Mouse (Mus musculus) myocyte (in vitro differentiated cells): ENCODE results near the gene Smyd1. TPM values are rescaled to one million over a fixed set of nuclear protein-coding genes. Genes with fewer than 3 reads are reported as not detected.

ENCODE experiments used
- H3K27me3 ChIP-seq: one replicate; pipeline ENCODE4 v1.6.1; 2011; ENCODE audit not compliant: control insufficient read depth, insufficient read depth, insufficient read length
- H3K36me3 ChIP-seq: one replicate; pipeline ENCODE4 v1.6.1; 2011; ENCODE audit not compliant: control insufficient read depth, insufficient read depth
- H3K4me2 ChIP-seq: one replicate; pipeline ENCODE4 v1.6.1; 2011; ENCODE audit warnings: low read depth, control low read depth
- H3K4me3 ChIP-seq: one replicate; pipeline ENCODE4 v1.5.1; 2011; ENCODE audit warnings: mild to moderate bottlenecking, control low read depth, moderate library complexity
- H3K79me2 ChIP-seq: one replicate; pipeline ENCODE4 v1.6.1; 2011; ENCODE audit not compliant: control insufficient read depth, insufficient read depth
- H3ac ChIP-seq: one replicate; pipeline ENCODE4 v1.6.1; 2011; ENCODE audit not compliant: control insufficient read depth, insufficient read length
- CEBPB ChIP-seq: IDR thresholded peaks from 2 replicates; pipeline ENCODE4 v1.6.1; 2011; ENCODE audit warnings: mild to moderate bottlenecking, moderate library complexity; ENCODE audit not compliant: poor library complexity, insufficient read depth, severe bottlenecking
- E2F4 ChIP-seq: IDR thresholded peaks from one replicate; pipeline ENCODE4 v1.6.1; 2011; ENCODE audit warnings: mild to moderate bottlenecking, control low read depth, moderate library complexity; ENCODE audit not compliant: insufficient read depth
- MAX ChIP-seq: IDR thresholded peaks from one replicate; pipeline ENCODE4 v1.6.1; 2011; ENCODE audit warnings: low read depth, mild to moderate bottlenecking, control low read depth
- MYOD1 ChIP-seq, 3 experiments: IDR thresholded peaks; one replicate each; pipeline ENCODE4 v1.6.1; 2011; ENCODE audit warnings: control low read depth in 2 of 3, low read depth in 2 of 3, mild to moderate bottlenecking in 2 of 3, moderate library complexity in 1 of 3; ENCODE audit not compliant: insufficient read length in 2 of 3, control insufficient read depth in 1 of 3
- MYOG ChIP-seq, 3 experiments: IDR thresholded peaks; one replicate each; pipeline ENCODE4 v1.6.1; 2011; ENCODE audit warnings: control low read depth in 2 of 3, low read depth in 2 of 3, mild to moderate bottlenecking in 2 of 3; ENCODE audit not compliant: insufficient read length in 2 of 3, control insufficient read depth in 1 of 3, insufficient read depth in 1 of 3
- POLR2A ChIP-seq: IDR thresholded peaks from one replicate; pipeline ENCODE4 v1.6.1; 2011; ENCODE audit warnings: low read depth, mild to moderate bottlenecking, control low read depth, moderate library complexity; ENCODE audit not compliant: insufficient read length
- POLR2AphosphoS2 ChIP-seq: IDR thresholded peaks from one replicate; pipeline ENCODE4 v1.6.1; 2011; ENCODE audit warnings: low read depth, control low read depth; ENCODE audit not compliant: insufficient read length
- REST ChIP-seq: IDR thresholded peaks from one replicate; pipeline ENCODE4 v1.6.1; 2011; ENCODE audit warnings: mild to moderate bottlenecking, control low read depth, moderate library complexity; ENCODE audit not compliant: insufficient read depth, insufficient read length
- SRF ChIP-seq: IDR thresholded peaks from one replicate; pipeline ENCODE4 v1.6.1; 2011; ENCODE audit warnings: low read depth; ENCODE audit not compliant: control insufficient read depth, insufficient read length
- TCF12 ChIP-seq: IDR thresholded peaks from one replicate; pipeline ENCODE4 v1.6.1; 2011; ENCODE audit warnings: mild to moderate bottlenecking, control low read depth; ENCODE audit not compliant: poor library complexity, insufficient read depth, severe bottlenecking
- TCF3 ChIP-seq: IDR thresholded peaks from one replicate; pipeline ENCODE4 v1.6.1; 2011; ENCODE audit warnings: low read depth, control low read depth; ENCODE audit not compliant: insufficient read length
- USF1 ChIP-seq: IDR thresholded peaks from one replicate; pipeline ENCODE4 v1.6.1; 2011; ENCODE audit warnings: low read depth, mild to moderate bottlenecking, control low read depth, moderate library complexity
- polyA plus RNA-seq: library from polyadenylated mRNA; unstranded; fragments of >200 nt; fragmentation: generic; extraction: Trizol; gene quantifications from one replicate; pipeline ENCODE4 v1.2.1, GENCODE M21; 2012; ENCODE audit warnings: missing spikeins

The Smyd1 gene
- polyA plus RNA-seq, 1 experiment, result 141 TPM

- Histone ChIP-seq H3ac (no peak overlapping the region), H3K4me3 (no peak overlapping the region), H3K79me2 (no peaks in the 10 kb centered on the region), H3K36me3 (no peaks in the 10 kb centered on the region), H3K4me2 (no peak overlapping the region), H3K27me3 (peaks cover 23% of the 10 kb centered on the region)
- TF ChIP-seq POLR2AphosphoS2 (no peak), MYOG (IDR thresholded peaks at IDR 0.05; ENCODE audit: control insufficient read depth in 1 of 3, insufficient read depth in 1 of 3, insufficient read length in 2 of 3, low read depth in 2 of 3) (no peak), MYOD1 (IDR thresholded peaks at IDR 0.05; ENCODE audit: control insufficient read depth in 1 of 3, insufficient read length in 2 of 3, low read depth in 2 of 3) (no peak), CEBPB (no peak), TCF12 (no peak), USF1 (no peak)
These were observed 17.3 kb upstream of the Smyd1 start for GRCm38 (mm10) chr6:71339351-71339750.

GRCm38 (mm10) chr6:71338941-71339340 is 16.9 kb upstream of the Smyd1 start:
- TF ChIP-seq TCF12 (no peak), POLR2AphosphoS2 (no peak), MAX (no peak), TCF3 (no peak), POLR2A (no peak), E2F4 (no peak), SRF (no peak), MYOD1 (IDR thresholded peaks at IDR 0.05; ENCODE audit: control insufficient read depth in 1 of 3, insufficient read length in 2 of 3, low read depth in 2 of 3) (no peak), MYOG (IDR thresholded peaks at IDR 0.05; ENCODE audit: control insufficient read depth in 1 of 3, insufficient read depth in 1 of 3, insufficient read length in 2 of 3, low read depth in 2 of 3) (no peak), USF1 (no peak), REST (no peak), CEBPB (no peak)
- Histone ChIP-seq H3K4me3 (no peak overlapping the region), H3K79me2 (no peaks in the 10 kb centered on the region), H3K27me3 (peaks cover 27% of the 10 kb centered on the region), H3ac (no peak overlapping the region), H3K4me2 (no peak overlapping the region), H3K36me3 (no peaks in the 10 kb centered on the region)

GRCm38 (mm10) chr6:71337666-71338065 is 15.6 kb upstream of the Smyd1 start:
- no peak overlapping the region for H3K4me3 ChIP-seq
- H3K4me2 ChIP-seq, result no peak overlapping the region
- H3K79me2 ChIP-seq, result no peaks in the 10 kb centered on the region
- TF ChIP-seq POLR2AphosphoS2 (no peak), SRF (no peak), MYOG (IDR thresholded peaks at IDR 0.05; ENCODE audit: control insufficient read depth in 1 of 3, insufficient read depth in 1 of 3, insufficient read length in 2 of 3, low read depth in 2 of 3) (no peak), POLR2A (no peak), MYOD1 (IDR thresholded peaks at IDR 0.05; ENCODE audit: control insufficient read depth in 1 of 3, insufficient read length in 2 of 3, low read depth in 2 of 3) (no peak), E2F4 (no peak), CEBPB (no peak), TCF12 (no peak), USF1 (no peak), TCF3 (no peak), MAX (no peak), REST (no peak)
- H3K27me3 ChIP-seq, result peaks cover 31% of the 10 kb centered on the region
- H3K36me3 ChIP-seq, result no peaks in the 10 kb centered on the region
- no peak overlapping the region for H3ac ChIP-seq

- no peak overlapping the region for H3K4me2 ChIP-seq
- peaks cover 31% of the 10 kb centered on the region for H3K27me3 ChIP-seq
- H3K79me2 ChIP-seq, result no peaks in the 10 kb centered on the region
- H3K36me3 ChIP-seq, result no peaks in the 10 kb centered on the region
- H3K4me3 ChIP-seq, result no peak overlapping the region
- no peak for TF ChIP-seq MYOG (IDR thresholded peaks at IDR 0.05; ENCODE audit: control insufficient read depth in 1 of 3, insufficient read depth in 1 of 3, insufficient read length in 2 of 3, low read depth in 2 of 3)
- TF ChIP-seq MAX, result no peak
- no peak for TF ChIP-seq REST
- H3ac ChIP-seq, result no peak overlapping the region
These were observed 11.7 kb upstream of the Smyd1 start for GRCm38 (mm10) chr6:71333578-71334273.

GRCm38 (mm10) chr6:71333031-71333430 is 11.0 kb upstream of the Smyd1 start:
- H3K79me2 ChIP-seq, result no peaks in the 10 kb centered on the region
- H3K36me3 ChIP-seq, result no peaks in the 10 kb centered on the region
- H3K4me2 ChIP-seq, result no peak overlapping the region
- H3ac ChIP-seq, result no peak overlapping the region
- H3K4me3 ChIP-seq, result no peak overlapping the region
- TF ChIP-seq TCF3, result no peak
- TF ChIP-seq SRF, result no peak
- TF ChIP-seq POLR2A, result no peak
- TF ChIP-seq MYOD1 (IDR thresholded peaks at IDR 0.05; ENCODE audit: control insufficient read depth in 1 of 3, insufficient read length in 2 of 3, low read depth in 2 of 3), result no peak
- TF ChIP-seq POLR2AphosphoS2, result no peak
- TF ChIP-seq USF1, result no peak
- TF ChIP-seq MYOG (IDR thresholded peaks at IDR 0.05; ENCODE audit: control insufficient read depth in 1 of 3, insufficient read depth in 1 of 3, insufficient read length in 2 of 3, low read depth in 2 of 3), result no peak
- no peak for TF ChIP-seq TCF12
- no peak for TF ChIP-seq REST
- H3K27me3 ChIP-seq, result peaks cover 35% of the 10 kb centered on the region
